Mouse (Mus musculus) hematopoietic stem cell, adult 5-6 weeks (primary cell): ENCODE results near the gene Tmtc1. TPM values are rescaled to one million over a fixed set of nuclear protein-coding genes. Genes with fewer than 3 reads are reported as not detected.
A peak's percentile ranks its signal among the peaks of the same experiment; 100 is the strongest.

Experiments
- ATAC-seq, 2 experiments: fragments of 125-278 bp in 1 of 2; replicated peaks in 1 of 2; 2 replicates each; pipeline ENCODE4 v1.8.0; 2016 to 2017; ENCODE audit warnings: inconsistent platforms in 2 of 2, mild to moderate bottlenecking in 2 of 2, moderate number of reproducible peaks in 2 of 2, low read depth in 1 of 2, moderate TSS enrichment in 1 of 2; ENCODE audit not compliant: low FRiP score in 2 of 2, poor library complexity in 2 of 2, severe bottlenecking in 2 of 2, insufficient read depth in 1 of 2, low TSS enrichment in 1 of 2
- total RNA-seq: library from RNA; stranded (forward); fragments of 172-1452, 232-1000 nt; gene quantifications from 2 replicates; pipeline ENCODE4 v1.2.3, GENCODE M21; 2017

Gene Tmtc1
- 0.55 and 1.1 TPM in 2 replicates for total RNA-seq

GRCm38 (mm10) chr6:148443726-148444701 is at the start of gene Tmtc1:
Gene Tmtc1, minus strand, starts transcription at chr6:148444389.
- ATAC-seq: peak; percentile 35 to 43; a peak in 3 of 4 replicates

GRCm38 (mm10) chr6:148491849-148492248 is 47.7 kb upstream of the Tmtc1 start:
- no peak for ATAC-seq

- ATAC-seq: no peak
These were observed 42.6 kb upstream of the Tmtc1 start for GRCm38 (mm10) chr6:148486756-148487155.

GRCm38 (mm10) chr6:148481894-148482293 is 37.7 kb upstream of the Tmtc1 start:
- no peak for ATAC-seq

- ATAC-seq: no peak
These were observed 35.6 kb upstream of the Tmtc1 start for GRCm38 (mm10) chr6:148479671-148480237.

GRCm38 (mm10) chr6:148478350-148478749 is 34.2 kb upstream of the Tmtc1 start:
- no peak for ATAC-seq

GRCm38 (mm10) chr6:148472289-148472688 is 28.1 kb upstream of the Tmtc1 start:
- ATAC-seq: no peak

- no peak for ATAC-seq
These were observed 23.8 kb upstream of the Tmtc1 start for GRCm38 (mm10) chr6:148467924-148468389.

- no peak for ATAC-seq
These were observed 23.2 kb upstream of the Tmtc1 start for GRCm38 (mm10) chr6:148467170-148467921.

GRCm38 (mm10) chr6:148459636-148460035 is 15.4 kb upstream of the Tmtc1 start:
- ATAC-seq: no peak

GRCm38 (mm10) chr6:148455470-148455869 is 11.3 kb upstream of the Tmtc1 start:
- ATAC-seq: no peak

GRCm38 (mm10) chr6:148454740-148455139 is 10.6 kb upstream of the Tmtc1 start:
- no peak for ATAC-seq

- ATAC-seq: no peak
These were observed 4.0 kb upstream of the Tmtc1 start for GRCm38 (mm10) chr6:148448151-148448550.

- ATAC-seq: no peak
These were observed 1.9 kb upstream of the Tmtc1 start for GRCm38 (mm10) chr6:148446113-148446512.

- 0 out of 4 replicates have a peak, but pooled peaks of 1 of the 2 experiments have one; percentile 9 for ATAC-seq
These were observed 607 bp upstream of the Tmtc1 start for GRCm38 (mm10) chr6:148444796-148445195.

GRCm38 (mm10) chr6:148443291-148443725 is 881 bp downstream of the Tmtc1 start:
- no peak for ATAC-seq

- no peak for ATAC-seq
These were observed 1.4 kb downstream of the Tmtc1 start for GRCm38 (mm10) chr6:148442671-148443290.
